Mouse (Mus musculus) bone marrow macrophage, adult 2 months (primary cell): Measurements from ENCODE around the gene Asic2.

Experiments
- CTCF ChIP-seq: IDR thresholded peaks from 2 replicates; pipeline ENCODE4 v1.5.1; 2012; ENCODE audit warnings: low read depth, mild to moderate bottlenecking, low read length, moderate library complexity
- POLR2A ChIP-seq: IDR thresholded peaks from 2 replicates; pipeline ENCODE4 v1.6.1; 2012; ENCODE audit warnings: mild to moderate bottlenecking, low read depth, low read length, borderline replicate concordance

GRCm38 (mm10) chr11:81205471-81205870 lies 762.8 kb downstream of the Asic2 start:
- TF ChIP-seq CTCF = no peak
- TF ChIP-seq POLR2A = no peak
